ENCODE assay signal across 8 mouse cellular contexts in the genomic region with DNA sequence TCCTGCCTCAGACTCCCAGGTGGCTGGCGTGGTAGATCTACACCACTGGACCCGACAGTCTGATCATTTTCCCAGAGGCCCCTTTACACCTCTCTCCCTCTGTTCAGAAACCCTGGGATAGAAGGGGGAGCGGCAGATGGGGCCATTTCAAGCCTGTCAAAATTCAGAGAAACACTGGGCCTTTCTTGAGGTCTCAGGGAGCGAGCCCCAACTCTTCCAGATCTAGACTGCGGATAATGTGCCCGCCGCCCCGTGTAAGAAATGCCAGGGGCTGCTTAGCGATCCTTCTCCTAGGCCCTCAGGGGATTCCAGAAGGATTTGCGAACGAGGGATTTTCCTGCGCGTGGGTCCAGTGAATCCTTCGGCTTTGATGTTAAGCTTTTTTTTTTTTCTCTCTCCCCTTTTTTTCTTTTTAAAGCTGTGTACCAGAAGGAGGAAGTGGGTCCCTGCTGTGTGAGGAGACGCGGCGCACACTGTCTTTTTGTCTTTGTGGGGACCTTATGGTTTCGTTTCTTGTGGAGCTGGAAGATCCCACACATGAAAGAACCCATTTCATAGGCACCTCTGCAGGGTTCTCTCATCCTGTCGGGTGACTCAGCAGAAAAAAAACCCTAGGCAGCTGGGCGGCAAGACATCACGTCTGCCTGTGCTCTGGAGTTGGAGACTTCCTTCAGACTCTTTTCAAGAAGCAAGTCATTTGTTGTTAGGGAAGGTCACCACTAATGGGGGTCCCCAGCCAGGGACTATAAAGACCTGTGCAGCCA. TPM values are rescaled to one million over a fixed set of nuclear protein-coding genes. Genes with fewer than 3 reads are reported as not detected.
DNase-seq lines count a peak whose midpoint lies in the region; ATAC-seq and TF ChIP-seq lines count a peak whose summit lies in the region.

No protein-coding gene starts in this region.

- peak overlapping the region; percentile 20; the same call in 1 of the 2 replicates for H3K27ac ChIP-seq in gastrocnemius, adult 2 months
- H3K27ac ChIP-seq in embryonic facial prominence, embryonic 13.5 days = no peak overlapping the region

- H3K9ac ChIP-seq in embryonic facial prominence, embryonic 13.5 days = peak overlapping the region; percentile 46; the same call in 1 of the 2 replicates

- H3K36me3 ChIP-seq in embryonic facial prominence, embryonic 13.5 days = no peaks in the 10 kb centered on the region

- no peak for TF ChIP-seq CTCF in gastrocnemius, adult 2 months (IDR thresholded peaks at IDR 0.05)

- peaks cover 30% of the 10 kb centered on the region for H3K4me1 ChIP-seq in embryonic facial prominence, embryonic 13.5 days

- intact Hi-C loops in gastrocnemius, adult 2 months (cut with DNase I) = no loop called here
- intact Hi-C loops in gastrocnemius, postnatal 14 days (cut with DNase I; ENCODE audit: low total_unique reads) = no loop called here
- intact Hi-C loops in left cerebral cortex, postnatal 14 days (cut with DNase I) = no loop called here

- H3K27me3 ChIP-seq in embryonic facial prominence, embryonic 13.5 days = peaks cover 42% of the 10 kb centered on the region

- peak overlapping the region; percentile 53 for H3K4me2 ChIP-seq in embryonic facial prominence, embryonic 13.5 days

- no peak for ATAC-seq in embryonic facial prominence, embryonic 13.5 days (ENCODE audit: insufficient number of reproducible peaks, insufficient read depth, low FRiP score, low TSS enrichment, low read depth)

- DNase-seq in gastrocnemius, adult 2 months = no peak
- DNase-seq in gastrocnemius, postnatal 14 days = no peak
- peak; percentile 79 for DNase-seq in A20 (ENCODE audit: low read depth, low spot score)
- peak; percentile 34 to 66 for DNase-seq in left cerebral cortex, postnatal 14 days (ENCODE audit: low spot score in 2 of 2)
- DNase-seq in naive thymus-derived CD4-positive, alpha-beta T cell, adult 2 months (ENCODE audit: low read depth) = peak; percentile 83
- no peak for DNase-seq in adrenal gland, postnatal 4 days (ENCODE audit: low spot score in 2 of 2)
- no peak for DNase-seq in layer of hippocampus, adult 11-12 months (ENCODE audit: low spot score)

- peak overlapping the region; percentile 26 for H3K4me3 ChIP-seq in gastrocnemius, adult 2 months
- peak overlapping the region; percentile 27 for H3K4me3 ChIP-seq in embryonic facial prominence, embryonic 13.5 days

- 4% methylated on average over 21 of the region's 21 CpGs for WGBS in embryonic facial prominence, embryonic 13.5 days

- no peaks in the 10 kb centered on the region for H3K9me3 ChIP-seq in embryonic facial prominence, embryonic 13.5 days

RNA-seq across cellular contexts. Expression of a gene that starts 9.0 kb away (rescaled TPM):
- total RNA-seq in gastrocnemius, adult 2 months (2021) = 100 to 1,000 TPM in 1 of 2 experiments, 10 to 100 TPM in 1; 32.6 to 103 TPM
- 10 to 100 TPM; 24.1 to 70.7 TPM for total RNA-seq in gastrocnemius, postnatal 14 days (2021)
- 66.8 and 78.2 TPM in 2 replicates for polyA plus RNA-seq in embryonic facial prominence, embryonic 13.5 days (2015; fragmentation: Nextera tagmentation; extraction: Ambion mirVana)
- total RNA-seq in left cerebral cortex, postnatal 14 days (2021) = 10 to 100 TPM; 25.7 to 35.7 TPM
- 10 to 100 TPM; 33.7 to 36.0 TPM for total RNA-seq in adrenal gland, postnatal 4 days (2021)

RNA-seq across cellular contexts. Expression of a gene that starts 32.1 kb away (rescaled TPM):
- total RNA-seq in gastrocnemius, adult 2 months (2021) = under 1 TPM in 1 of 2 experiments, not detected in 1; 0.59 TPM
- 1 to 10 TPM; 1.2 to 1.6 TPM for total RNA-seq in gastrocnemius, postnatal 14 days (2021)
- 0.55 and 0.56 TPM in 2 replicates for polyA plus RNA-seq in embryonic facial prominence, embryonic 13.5 days (2015; fragmentation: Nextera tagmentation; extraction: Ambion mirVana)
- total RNA-seq in left cerebral cortex, postnatal 14 days (2021) = not detected
- 1 to 10 TPM; 1.4 to 1.7 TPM for total RNA-seq in adrenal gland, postnatal 4 days (2021)

RNA-seq across cellular contexts. Expression of a gene that starts 49.4 kb away (rescaled TPM):
- 10 to 100 TPM; 38.8 to 55.6 TPM for total RNA-seq in gastrocnemius, adult 2 months (2021)
- 10 to 100 TPM; 50.7 to 52.3 TPM for total RNA-seq in gastrocnemius, postnatal 14 days (2021)
- polyA plus RNA-seq in embryonic facial prominence, embryonic 13.5 days (2015; fragmentation: Nextera tagmentation; extraction: Ambion mirVana) = 702 and 727 TPM in 2 replicates
- 100 to 1,000 TPM; 125 to 127 TPM for total RNA-seq in left cerebral cortex, postnatal 14 days (2021)
- total RNA-seq in adrenal gland, postnatal 4 days (2021) = 100 to 1,000 TPM; 235 to 271 TPM

Comparison
In these comparisons a context has a peak if more than half of its experiments do, and no peak if none do; other contexts are left out.
1. DNase-seq: peak in A20 (single experiment), left cerebral cortex, postnatal 14 days (2 of 2) and naive thymus-derived CD4-positive, alpha-beta T cell, adult 2 months (single experiment); none in gastrocnemius, adult 2 months (single experiment), gastrocnemius, postnatal 14 days (single experiment), adrenal gland, postnatal 4 days (0 of 2) and layer of hippocampus, adult 11-12 months (single experiment).